Mouse (Mus musculus) midbrain, embryonic 10.5 days (tissue): ENCODE data around the gene Slc38a5. TPM values are rescaled to one million over a fixed set of nuclear protein-coding genes. Genes with fewer than 3 reads are reported as not detected.

Source experiments
- DNase-seq: peaks from one replicate; pipeline ENCODE4 v3.0.0-alpha.2; 2017; ENCODE audit warnings: low spot score
- H3K27ac ChIP-seq: fragments of 300-500 bp; sonication (generic); replicated peaks from 2 replicates; pipeline ENCODE4 v1.5.1; 2016; ENCODE audit warnings: mild to moderate bottlenecking
- H3K27me3 ChIP-seq: fragments of 300-500 bp; sonication (generic); 2 replicates; pipeline ENCODE4 v1.6.1; 2016; ENCODE audit warnings: low read depth, mild to moderate bottlenecking; ENCODE audit not compliant: poor library complexity, severe bottlenecking
- H3K36me3 ChIP-seq: fragments of 300-500 bp; sonication (generic); 2 replicates; pipeline ENCODE4 v1.6.1; 2016; ENCODE audit warnings: mild to moderate bottlenecking, moderate library complexity
- H3K4me1 ChIP-seq: fragments of 300-500 bp; sonication (generic); 2 replicates; pipeline ENCODE4 v1.6.1; 2016
- H3K4me3 ChIP-seq: fragments of 300-500 bp; sonication (generic); 2 replicates; pipeline ENCODE4 v1.5.1; 2016; ENCODE audit warnings: mild to moderate bottlenecking, moderate library complexity
- H3K9me3 ChIP-seq: fragments of 300-500 bp; sonication (generic); replicated peaks from 2 replicates; pipeline ENCODE4 v1.6.1; 2016; ENCODE audit warnings: mild to moderate bottlenecking
- WGBS: fragments of 180-500 bp; shearing (Covaris S2); methylation state at CpG from one replicate; pipeline ENCODE4 v1.1.7; 2016; 5-methylcytosine and 5-hydroxymethylcytosine counted together
- polyA plus RNA-seq: library from polyadenylated mRNA; unstranded; fragments of >200 nt; fragmentation: Nextera tagmentation; extraction: Ambion mirVana; gene quantifications from 2 replicates; pipeline ENCODE4 v1.2.1, GENCODE M21; 2016

Gene Slc38a5
- 4.6 and 4.8 TPM in 2 replicates for polyA plus RNA-seq

DNA sequence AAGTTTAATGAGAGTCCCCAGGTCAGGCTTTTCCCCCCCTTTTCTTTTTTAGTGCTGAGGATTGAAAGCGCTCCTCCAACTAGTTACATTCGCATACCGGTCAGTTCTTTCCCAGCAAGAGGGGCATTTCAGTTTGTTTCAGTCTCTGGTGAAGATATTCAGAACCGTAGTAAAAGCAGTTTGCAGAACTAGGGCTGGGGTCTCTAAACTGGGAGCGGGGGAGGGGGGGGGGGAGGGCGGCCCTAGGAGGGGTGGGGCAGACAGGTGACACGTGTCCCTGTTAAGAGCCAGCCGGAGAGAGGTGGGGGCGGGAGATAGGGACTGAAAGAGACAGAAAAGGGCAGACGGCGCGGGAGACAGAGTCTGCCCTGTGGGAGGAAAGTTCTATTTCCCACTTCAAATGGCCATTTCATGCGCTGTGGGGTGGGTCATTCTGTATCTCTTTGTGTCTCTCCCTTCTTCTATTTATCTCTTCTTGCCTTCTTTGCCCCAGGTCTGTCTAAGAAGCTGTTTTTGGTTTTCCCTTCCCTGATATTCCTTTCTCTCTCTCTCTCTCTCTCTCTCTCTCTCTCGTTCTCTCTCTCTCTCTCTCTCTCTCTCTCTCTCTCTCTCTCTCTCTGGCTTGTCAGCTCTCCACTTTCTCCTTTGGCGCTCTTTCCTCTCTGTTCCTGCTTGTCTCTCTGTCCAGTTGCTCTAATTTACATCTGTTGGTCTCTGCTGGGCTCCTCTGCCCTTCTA is at the start of gene Slc38a5:
Slc38a5 (plus strand) TSS at position 51 of the 738 bp plus-strand sequence.
- H3K4me1 ChIP-seq = no peaks in the 10 kb centered on the region
- peaks cover 9% of the 10 kb centered on the region; the same call in 1 of the 2 replicates for H3K9me3 ChIP-seq
- H3K36me3 ChIP-seq = no peaks in the 10 kb centered on the region
- DNase-seq = no peak
- no peak within 1 kb of the TSS for H3K27ac ChIP-seq
- H3K27me3 ChIP-seq = peaks cover 25% of the 10 kb centered on the region
- H3K4me3 ChIP-seq = peak within 1 kb of the TSS; percentile 29
- 15% methylated on average over 13 of the region's 15 CpGs for WGBS

DNA sequence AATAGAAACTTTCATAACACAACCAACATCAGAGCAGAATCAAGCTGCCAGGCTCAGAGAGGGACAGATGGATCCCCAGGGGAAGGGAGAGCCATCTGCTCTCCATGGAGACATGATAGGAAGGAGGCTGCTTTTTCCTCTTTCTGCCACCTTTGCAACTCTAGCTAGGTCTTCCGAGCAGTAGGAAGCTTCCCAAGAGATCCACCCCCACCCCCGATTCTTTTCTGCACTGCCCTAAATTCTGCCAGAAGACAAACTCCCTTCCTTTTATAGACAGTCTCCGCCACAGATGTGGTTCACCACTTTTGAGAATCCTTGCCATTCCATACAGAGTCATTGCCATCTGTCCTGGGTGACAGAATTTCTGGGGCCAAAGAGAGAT is 48.6 kb upstream of the Slc38a5 start:
- peaks cover 11% of the 10 kb centered on the region for H3K27me3 ChIP-seq
- H3K4me3 ChIP-seq = no peak overlapping the region
- WGBS = 78% methylated on average over 3 of the region's 3 CpGs
- H3K36me3 ChIP-seq = no peaks in the 10 kb centered on the region
- peaks cover 5% of the 10 kb centered on the region; the same call in 1 of the 2 replicates for H3K9me3 ChIP-seq
- no peaks in the 10 kb centered on the region for H3K4me1 ChIP-seq
- no peak overlapping the region for H3K27ac ChIP-seq
- no peak for DNase-seq

DNA sequence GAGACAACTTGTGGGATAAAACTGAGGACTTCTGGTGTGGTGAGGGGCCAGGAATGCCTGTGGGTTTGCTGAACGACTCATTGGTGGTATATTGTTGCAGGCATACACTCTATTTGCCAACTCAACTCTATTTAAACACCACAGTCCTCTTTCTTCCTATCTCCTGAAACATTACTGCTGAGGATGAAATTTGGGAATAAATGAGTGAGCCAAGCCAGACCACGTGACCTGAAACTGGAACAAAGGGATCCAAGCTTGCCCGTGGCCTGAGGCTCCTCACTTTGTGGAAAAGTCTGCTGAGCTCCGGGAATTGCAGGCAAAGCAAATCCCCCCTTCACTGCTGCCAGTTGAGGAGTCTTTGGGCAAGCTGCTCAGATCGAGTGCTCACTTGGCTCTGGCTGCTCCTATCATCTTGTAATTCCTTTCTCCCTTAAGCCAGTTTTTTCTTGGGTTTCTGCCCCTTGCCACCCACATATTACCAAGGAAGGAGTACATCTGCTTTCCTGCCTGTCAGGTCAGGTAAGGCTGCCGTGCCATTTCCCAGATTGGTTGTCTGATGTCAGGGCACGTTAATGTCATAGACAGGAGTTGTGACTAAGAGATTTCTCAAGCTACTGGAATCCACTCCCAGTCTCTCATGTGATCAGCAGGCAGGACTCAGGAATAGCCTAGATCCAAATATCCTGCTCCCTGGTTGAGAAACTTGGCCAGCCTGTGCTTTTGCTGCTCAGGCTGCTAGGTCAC is 48.1 kb upstream of the Slc38a5 start:
- 62% methylated on average over 7 of the region's 7 CpGs for WGBS
- DNase-seq = no peak
- H3K9me3 ChIP-seq = peaks cover 5% of the 10 kb centered on the region; the same call in 1 of the 2 replicates
- no peaks in the 10 kb centered on the region for H3K36me3 ChIP-seq
- H3K27me3 ChIP-seq = peaks cover 11% of the 10 kb centered on the region
- no peaks in the 10 kb centered on the region for H3K4me1 ChIP-seq
- H3K27ac ChIP-seq = no peak overlapping the region
- no peak overlapping the region for H3K4me3 ChIP-seq

DNA sequence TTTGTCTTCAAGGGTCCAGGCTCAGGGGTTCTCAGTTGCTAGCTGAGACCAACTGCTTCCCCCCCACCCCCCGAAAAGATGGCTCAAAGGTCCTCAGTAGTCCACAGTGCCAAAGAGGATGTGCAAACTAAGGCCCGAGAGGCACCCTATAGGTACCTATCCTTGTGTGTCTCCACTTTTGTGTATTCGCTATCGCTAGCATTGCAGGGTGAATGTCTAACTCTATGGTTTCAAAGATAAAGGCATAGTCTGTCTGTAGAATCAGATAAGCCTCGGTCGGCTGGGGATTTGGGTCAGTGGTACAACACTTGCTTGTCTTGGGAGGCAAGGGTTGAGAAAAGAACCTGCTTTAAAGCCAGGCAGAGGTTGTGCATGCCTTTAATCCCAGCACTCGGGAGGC is 47.5 kb upstream of the Slc38a5 start:
- Histone ChIP-seq H3K27me3 (peaks cover 10% of the 10 kb centered on the region), H3K4me3 (no peak overlapping the region), H3K27ac (no peak overlapping the region), H3K4me1 (no peaks in the 10 kb centered on the region), H3K9me3 (peaks cover 5% of the 10 kb centered on the region; the same call in 1 of the 2 replicates), H3K36me3 (no peaks in the 10 kb centered on the region)
- DNase-seq = no peak
- 89% methylated on average over 7 of the region's 7 CpGs for WGBS

DNA sequence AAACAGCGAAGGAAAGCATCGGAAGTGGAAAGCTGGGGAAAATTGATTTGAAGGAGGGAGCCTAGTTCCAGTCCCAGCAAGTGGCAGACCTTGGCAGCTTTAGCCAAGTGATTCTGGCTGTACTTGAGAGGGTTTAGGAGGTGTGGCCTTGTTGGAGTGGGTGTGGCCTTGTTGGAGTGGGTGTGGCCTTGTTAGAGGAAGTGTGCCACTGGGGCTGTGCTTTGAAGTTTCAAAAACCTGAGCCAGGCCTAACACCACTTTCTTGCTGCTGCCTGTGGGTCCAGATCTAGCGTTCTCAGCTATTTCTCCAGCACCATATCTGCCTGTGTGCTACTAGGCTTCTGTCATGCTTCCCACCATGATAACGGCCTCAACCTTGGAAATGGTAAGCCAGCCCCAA is 40.7 kb upstream of the Slc38a5 start:
- H3K27ac ChIP-seq = no peak overlapping the region
- H3K36me3 ChIP-seq = no peaks in the 10 kb centered on the region
- WGBS = 82% methylated on average over 4 of the region's 4 CpGs
- DNase-seq = no peak
- no peaks in the 10 kb centered on the region for H3K27me3 ChIP-seq
- H3K4me3 ChIP-seq = no peak overlapping the region
- no peaks in the 10 kb centered on the region for H3K4me1 ChIP-seq
- H3K9me3 ChIP-seq = no peaks in the 10 kb centered on the region; the same call in 1 of the 2 replicates

DNA sequence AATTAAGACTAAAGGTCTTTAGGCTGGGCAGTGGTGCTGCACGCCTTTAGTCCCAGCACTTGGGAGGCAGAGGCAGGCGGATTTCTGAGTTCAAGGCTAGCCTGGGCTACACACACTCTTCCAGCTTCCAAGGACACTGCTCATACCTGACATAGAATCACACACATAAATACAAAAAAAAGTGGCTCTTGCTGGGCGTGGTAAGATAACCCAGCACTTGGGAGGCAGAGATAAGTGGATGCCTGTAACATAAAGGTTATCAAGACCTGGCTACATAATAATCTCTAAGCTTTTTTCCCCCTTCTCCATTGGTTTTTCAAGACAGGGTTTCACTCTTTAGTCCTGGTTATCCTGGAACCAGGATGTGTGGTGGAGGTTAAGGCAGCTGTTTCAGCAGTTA is 37.3 kb upstream of the Slc38a5 start:
- WGBS = 76% methylated on average over 3 of the region's 3 CpGs
- H3K27ac ChIP-seq = no peak overlapping the region
- H3K4me1 ChIP-seq = no peaks in the 10 kb centered on the region
- H3K9me3 ChIP-seq = no peaks in the 10 kb centered on the region; the same call in 1 of the 2 replicates
- H3K36me3 ChIP-seq = no peaks in the 10 kb centered on the region
- no peak for DNase-seq
- H3K4me3 ChIP-seq = no peak overlapping the region
- H3K27me3 ChIP-seq = no peaks in the 10 kb centered on the region

DNA sequence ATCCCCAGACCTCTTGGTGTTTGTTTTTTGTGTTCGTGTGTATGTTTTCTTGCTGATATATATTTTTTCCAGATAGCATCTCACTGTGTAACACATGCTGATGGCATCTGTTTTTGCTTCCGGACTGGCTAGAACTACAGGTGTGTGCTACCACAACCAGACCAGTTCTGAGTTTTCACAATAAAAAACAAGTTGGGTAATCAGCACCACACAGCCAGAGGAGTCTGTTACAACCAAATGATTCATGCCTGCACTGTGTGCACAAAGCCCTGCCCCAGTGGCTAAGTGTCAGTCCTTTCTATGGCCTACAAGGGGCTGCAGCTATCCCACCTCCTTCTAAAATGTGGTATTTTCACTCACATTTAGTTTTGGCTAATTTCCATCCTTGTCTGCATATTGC is 34.2 kb upstream of the Slc38a5 start:
- Histone ChIP-seq H3K9me3 (no peaks in the 10 kb centered on the region; the same call in 1 of the 2 replicates), H3K27ac (no peak overlapping the region), H3K4me1 (no peaks in the 10 kb centered on the region), H3K4me3 (no peak overlapping the region), H3K27me3 (no peaks in the 10 kb centered on the region), H3K36me3 (peaks cover 4% of the 10 kb centered on the region; the same call in 1 of the 2 replicates)
- DNase-seq = no peak
- 96% methylated on average over 2 of the region's 2 CpGs for WGBS

DNA sequence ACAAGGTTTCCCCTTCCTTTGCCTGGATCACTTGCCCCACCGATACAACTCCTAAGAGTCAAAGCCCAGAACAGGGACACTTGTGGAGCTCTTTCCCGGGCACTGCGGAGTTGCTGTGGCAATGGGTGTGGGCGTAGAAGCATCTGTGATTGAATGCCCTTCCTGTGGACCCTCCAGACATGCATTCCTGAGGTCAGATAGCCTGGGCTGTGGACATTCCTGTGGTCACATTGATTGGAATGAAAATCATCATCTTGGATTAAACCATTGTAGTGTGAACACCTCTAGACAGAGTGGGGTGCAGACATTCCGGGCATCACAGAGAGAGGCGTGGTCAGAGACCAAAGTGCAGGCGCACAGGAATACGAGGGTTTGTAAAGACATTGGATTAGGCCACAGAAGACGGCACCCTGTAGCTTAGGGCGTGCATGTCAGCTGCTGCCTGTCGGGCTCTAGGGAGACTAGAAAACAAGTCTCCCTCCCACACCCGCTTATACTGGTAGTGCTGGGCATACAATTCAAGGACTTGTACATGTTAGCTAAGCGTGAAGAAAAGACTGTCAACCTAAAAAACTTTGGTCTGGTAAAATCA is 32.0 kb upstream of the Slc38a5 start:
- Histone ChIP-seq H3K27ac (no peak overlapping the region), H3K36me3 (peaks cover 7% of the 10 kb centered on the region; the same call in 1 of the 2 replicates), H3K4me1 (no peaks in the 10 kb centered on the region), H3K27me3 (no peaks in the 10 kb centered on the region), H3K4me3 (no peak overlapping the region), H3K9me3 (no peaks in the 10 kb centered on the region)
- DNase-seq = no peak
- 76% methylated on average over 13 of the region's 13 CpGs for WGBS

DNA sequence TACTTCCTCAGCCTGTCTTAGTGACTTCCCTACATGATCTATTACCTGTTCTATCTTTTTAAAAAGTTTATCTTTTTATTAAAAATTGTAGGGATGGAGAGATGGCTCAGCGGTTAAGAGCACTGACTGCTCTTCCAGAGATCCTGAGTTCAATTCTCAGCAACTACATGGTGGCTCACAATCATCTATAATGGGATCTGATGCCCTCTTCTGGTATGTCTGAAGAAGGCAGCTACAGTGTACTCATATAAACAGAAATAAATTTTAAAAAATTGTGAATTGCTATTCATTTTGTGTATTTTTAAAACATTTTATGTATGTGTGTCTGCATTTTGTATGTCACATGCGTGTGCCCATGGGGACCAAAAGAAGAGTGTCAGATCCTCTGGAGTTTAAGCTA is 23.3 kb upstream of the Slc38a5 start:
- Histone ChIP-seq H3K4me3 (no peak overlapping the region), H3K27me3 (no peaks in the 10 kb centered on the region), H3K36me3 (peaks cover 17% of the 10 kb centered on the region), H3K4me1 (peaks cover 7% of the 10 kb centered on the region; the same call in 1 of the 2 replicates), H3K27ac (no peak overlapping the region), H3K9me3 (peaks cover 8% of the 10 kb centered on the region; the same call in 1 of the 2 replicates)
- 68% methylated on average over 2 of the region's 2 CpGs for WGBS
- DNase-seq = no peak

DNA sequence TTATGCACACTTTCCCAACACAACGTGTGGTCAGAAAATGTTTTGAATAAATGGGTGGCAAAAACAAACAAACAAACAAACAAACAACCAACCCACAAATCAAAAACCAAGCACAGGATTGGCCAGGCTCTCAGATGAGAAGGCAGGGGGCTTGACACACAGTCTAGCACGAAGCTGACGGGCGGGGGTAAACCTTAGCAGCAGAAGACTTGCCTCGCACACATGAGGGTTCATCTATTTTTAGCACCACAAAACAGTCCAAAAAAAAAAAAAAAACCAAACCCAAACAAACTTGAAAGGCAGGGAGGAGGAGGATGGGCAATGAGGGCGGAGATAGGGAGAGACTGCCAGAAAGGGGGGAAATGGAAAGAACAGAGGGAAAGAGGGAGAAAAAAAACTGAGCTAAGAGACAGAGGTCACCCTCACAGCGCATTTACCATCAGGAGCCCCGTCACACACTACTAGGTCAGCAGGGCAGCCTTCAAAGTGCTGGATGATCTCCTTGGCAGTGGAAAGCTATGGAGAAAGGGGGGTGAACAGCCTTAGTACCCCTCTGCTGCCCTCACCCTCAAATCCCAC is 22.3 kb upstream of the Slc38a5 start:
- Histone ChIP-seq H3K4me3 (no peak overlapping the region), H3K9me3 (peaks cover 8% of the 10 kb centered on the region; the same call in 1 of the 2 replicates), H3K36me3 (peaks cover 17% of the 10 kb centered on the region), H3K27me3 (no peaks in the 10 kb centered on the region), H3K27ac (no peak overlapping the region), H3K4me1 (peaks cover 7% of the 10 kb centered on the region; the same call in 1 of the 2 replicates)
- DNase-seq = no peak
- WGBS = 87% methylated on average over 8 of the region's 8 CpGs

DNA sequence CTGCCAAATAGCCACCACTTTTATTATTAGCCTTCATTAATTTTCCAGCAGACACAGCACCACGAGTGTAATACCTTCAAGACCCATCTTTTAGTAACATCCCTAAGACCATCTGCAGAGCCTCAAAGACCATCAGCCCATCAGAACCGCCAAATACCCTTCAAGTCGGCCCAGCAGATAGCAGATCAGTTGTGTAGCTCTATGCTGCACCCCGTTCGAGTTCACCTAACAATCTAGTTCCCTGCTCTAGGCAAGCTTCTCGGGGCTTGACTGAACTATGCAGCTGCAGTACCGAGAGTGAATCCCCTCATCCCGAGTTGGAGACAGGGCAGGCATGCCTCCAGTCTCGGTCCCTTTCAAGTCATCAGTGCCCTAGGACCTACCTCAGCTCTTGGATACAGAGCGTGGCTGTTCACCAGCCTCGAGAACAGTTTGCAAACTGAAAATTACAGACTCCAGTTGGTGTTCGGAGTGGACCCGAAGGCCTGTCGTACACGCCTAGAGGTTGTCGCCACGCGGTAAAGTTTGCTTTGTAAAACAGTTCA is 19.1 kb upstream of the Slc38a5 start:
- Histone ChIP-seq H3K9me3 (no peaks in the 10 kb centered on the region; the same call in 1 of the 2 replicates), H3K4me1 (peaks cover 7% of the 10 kb centered on the region; the same call in 1 of the 2 replicates), H3K27ac (peak overlapping the region; percentile 90), H3K4me3 (peak overlapping the region; percentile 63), H3K27me3 (no peaks in the 10 kb centered on the region), H3K36me3 (peaks cover 6% of the 10 kb centered on the region; the same call in 1 of the 2 replicates)
- WGBS = 21% methylated on average over 18 of the region's 18 CpGs
- DNase-seq = no peak
